Mouse (Mus musculus): ENCODE measurements around the gene Padi6.

DNA sequence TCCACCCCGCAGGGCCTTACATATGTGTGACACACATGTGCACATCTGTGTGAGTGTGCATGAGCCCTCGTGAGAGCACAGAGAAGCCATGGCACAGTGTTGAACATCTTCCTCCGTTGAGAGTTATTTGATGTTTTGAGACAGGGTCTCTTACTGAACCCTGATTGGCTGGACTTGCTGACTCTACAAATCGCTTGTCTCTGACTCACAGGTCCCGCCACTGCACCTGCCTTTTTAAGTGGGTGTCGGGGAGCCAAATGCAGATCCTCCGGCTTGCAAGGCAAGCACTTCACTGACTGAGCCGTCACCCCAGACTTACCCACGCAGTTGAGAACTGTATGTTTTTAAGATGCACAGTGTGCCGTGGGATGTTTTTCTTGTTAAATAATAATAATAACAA, 33.4 kb upstream of the Padi6 start:
- TF ChIP-seq POLR2A (IDR thresholded peaks at IDR 0.05; ENCODE audit: borderline replicate concordance, extremely low read depth, insufficient read depth, insufficient read length, poor library complexity, severe bottlenecking) (no peak), CTCF (IDR thresholded peaks at IDR 0.05; ENCODE audit: borderline replicate concordance, extremely low read depth, insufficient read depth, insufficient read length) (no peak)
